Mouse (Mus musculus): ENCODE data around the gene Aplp2.

- TF ChIP-seq CTCF (IDR thresholded peaks at IDR 0.05; ENCODE audit: borderline replicate concordance, insufficient read depth, low read depth, low read length) (no peak), POLR2A (IDR thresholded peaks at IDR 0.05; ENCODE audit: borderline replicate concordance, insufficient read depth, low read length) (no peak)
Observed at GRCm38 (mm10) chr9:31240522-31241207, 29.1 kb upstream of the Aplp2 start.
